Mouse (Mus musculus) embryonic facial prominence, embryonic 13.5 days (tissue): ENCODE measurements around the gene Htra3. TPM values are rescaled to one million over a fixed set of nuclear protein-coding genes. Genes with fewer than 3 reads are reported as not detected.

ENCODE experiments used
- ATAC-seq: fragments of 200-750 bp; cut with Nextera tagmentation; 2 replicates; pipeline ENCODE4 v1.8.0; 2017; ENCODE audit warnings: low read depth; ENCODE audit not compliant: insufficient number of reproducible peaks, insufficient read depth, low FRiP score, low TSS enrichment
- H3K27ac ChIP-seq: fragments of 300-500 bp; sonication (generic); 2 replicates; pipeline ENCODE4 v1.5.1; 2015; ENCODE audit warnings: moderate library complexity, mild to moderate bottlenecking, inconsistent platforms
- H3K27me3 ChIP-seq: fragments of 300-500 bp; sonication (generic); 2 replicates; pipeline ENCODE4 v1.6.1; 2015; ENCODE audit warnings: mild to moderate bottlenecking, inconsistent platforms
- H3K36me3 ChIP-seq: fragments of 300-500 bp; sonication (generic); 2 replicates; pipeline ENCODE4 v1.6.1; 2015; ENCODE audit warnings: mild to moderate bottlenecking, inconsistent platforms
- H3K4me1 ChIP-seq: fragments of 300-500 bp; sonication (generic); 2 replicates; pipeline ENCODE4 v1.6.1; 2015; ENCODE audit warnings: inconsistent platforms
- H3K4me2 ChIP-seq: fragments of 300-500 bp; sonication (generic); 2 replicates; pipeline ENCODE4 v1.6.1; 2015; ENCODE audit warnings: moderate library complexity, mild to moderate bottlenecking, inconsistent platforms
- H3K4me3 ChIP-seq: fragments of 300-500 bp; sonication (generic); 2 replicates; pipeline ENCODE4 v1.5.1; 2015; ENCODE audit warnings: mild to moderate bottlenecking, inconsistent platforms
- H3K9ac ChIP-seq: fragments of 300-500 bp; sonication (generic); 2 replicates; pipeline ENCODE4 v1.6.1; 2015; ENCODE audit warnings: mild to moderate bottlenecking, inconsistent platforms
- H3K9me3 ChIP-seq: fragments of 300-500 bp; sonication (generic); 2 replicates; pipeline ENCODE4 v1.6.1; 2016; ENCODE audit warnings: inconsistent platforms
- WGBS: fragments of 180-500 bp; shearing (Covaris S2); methylation state at CpG from one replicate; pipeline ENCODE4 v1.1.7; 2015; ENCODE audit warnings: mixed read lengths; 5-methylcytosine and 5-hydroxymethylcytosine counted together
- polyA plus RNA-seq: library from polyadenylated mRNA; unstranded; fragments of >200 nt; fragmentation: Nextera tagmentation; extraction: Ambion mirVana; gene quantifications from 2 replicates; pipeline ENCODE4 v1.2.1, GENCODE M21; 2015

Gene Htra3
- polyA plus RNA-seq, 1 experiment from 2014 or later = 4.6 TPM

DNA sequence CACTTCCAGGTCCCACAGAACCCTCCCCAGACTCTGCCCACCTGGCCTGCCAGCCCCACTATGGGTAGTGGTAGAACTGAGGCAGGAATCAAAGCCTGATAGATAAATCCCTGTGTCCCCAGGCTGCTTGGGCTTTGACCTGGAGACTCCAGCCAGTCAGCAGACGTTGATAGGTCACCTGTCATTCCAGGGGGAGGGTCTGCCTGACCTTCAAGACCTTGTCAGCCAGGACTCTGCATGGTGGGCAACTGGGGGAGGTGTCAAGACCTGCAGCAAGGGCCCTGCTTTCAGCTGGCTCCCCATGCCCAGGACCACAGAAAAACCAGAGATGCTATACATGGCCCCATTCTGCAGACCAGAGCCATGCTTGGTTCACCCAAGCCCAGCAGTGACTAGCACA is 7.0 kb downstream of the Htra3 start:
- 48% methylated on average over 1 of the region's 1 CpGs for WGBS
- peaks cover 41% of the 10 kb centered on the region for H3K4me1 ChIP-seq

GRCm38 (mm10) chr5:35671474-35671891 is 8.1 kb downstream of the Htra3 start:
- Histone ChIP-seq H3K4me1 (peaks cover 41% of the 10 kb centered on the region), H3K27ac (no peak overlapping the region), H3K9ac (no peak overlapping the region), H3K9me3 (no peaks in the 10 kb centered on the region), H3K4me3 (no peak overlapping the region), H3K27me3 (no peaks in the 10 kb centered on the region), H3K36me3 (no peaks in the 10 kb centered on the region), H3K4me2 (no peak overlapping the region)
- WGBS = 75% methylated on average over 9 of the region's 9 CpGs
- ATAC-seq = no peak

More for the DNA sequence above, 7.0 kb downstream of the Htra3 start:
- peak overlapping the region; percentile 29 for H3K27ac ChIP-seq
- H3K27me3 ChIP-seq = peaks cover 9% of the 10 kb centered on the region
- ATAC-seq = no peak
- H3K9me3 ChIP-seq = no peaks in the 10 kb centered on the region
- H3K9ac ChIP-seq = no peak overlapping the region
- H3K36me3 ChIP-seq = no peaks in the 10 kb centered on the region
- H3K4me3 ChIP-seq = no peak overlapping the region
- no peak overlapping the region for H3K4me2 ChIP-seq

- Histone ChIP-seq H3K4me3 (no peak overlapping the region), H3K4me2 (no peak overlapping the region), H3K9ac (no peak overlapping the region), H3K27me3 (no peaks in the 10 kb centered on the region), H3K9me3 (no peaks in the 10 kb centered on the region), H3K36me3 (no peaks in the 10 kb centered on the region), H3K27ac (peak overlapping the region; percentile 28; the same call in 1 of the 2 replicates), H3K4me1 (peaks cover 41% of the 10 kb centered on the region)
- ATAC-seq = no peak
- 35% methylated on average over 6 of the region's 6 CpGs for WGBS
These were observed 9.2 kb downstream of the Htra3 start for GRCm38 (mm10) chr5:35670412-35670801.

GRCm38 (mm10) chr5:35669747-35670411 is 9.7 kb downstream of the Htra3 start:
- ATAC-seq = no peak
- no peak overlapping the region for H3K4me2 ChIP-seq
- H3K4me3 ChIP-seq = no peak overlapping the region
- H3K27ac ChIP-seq = peak overlapping the region; percentile 28; the same call in 1 of the 2 replicates
- no peaks in the 10 kb centered on the region for H3K27me3 ChIP-seq
- H3K9me3 ChIP-seq = no peaks in the 10 kb centered on the region
- no peak overlapping the region for H3K9ac ChIP-seq
- 12% methylated on average over 11 of the region's 11 CpGs for WGBS
- H3K36me3 ChIP-seq = no peaks in the 10 kb centered on the region
- peaks cover 41% of the 10 kb centered on the region for H3K4me1 ChIP-seq

GRCm38 (mm10) chr5:35666152-35666551 is 13.4 kb downstream of the Htra3 start:
- no peak for ATAC-seq
- H3K36me3 ChIP-seq = no peaks in the 10 kb centered on the region
- H3K4me3 ChIP-seq = no peak overlapping the region
- H3K27ac ChIP-seq = no peak overlapping the region
- no peak overlapping the region for H3K9ac ChIP-seq
- H3K4me1 ChIP-seq = peaks cover 20% of the 10 kb centered on the region
- no peak overlapping the region for H3K4me2 ChIP-seq
- no peaks in the 10 kb centered on the region for H3K27me3 ChIP-seq
- WGBS = 87% methylated on average over 7 of the region's 7 CpGs
- no peaks in the 10 kb centered on the region for H3K9me3 ChIP-seq

- H3K27ac ChIP-seq = no peak overlapping the region
- H3K9ac ChIP-seq = no peak overlapping the region
- ATAC-seq = no peak
- H3K4me3 ChIP-seq = no peak overlapping the region
- no peaks in the 10 kb centered on the region for H3K36me3 ChIP-seq
- 82% methylated on average over 9 of the region's 9 CpGs for WGBS
- H3K9me3 ChIP-seq = no peaks in the 10 kb centered on the region
- no peak overlapping the region for H3K4me2 ChIP-seq
- no peaks in the 10 kb centered on the region for H3K4me1 ChIP-seq
- H3K27me3 ChIP-seq = no peaks in the 10 kb centered on the region
These were observed 17.5 kb downstream of the Htra3 start for GRCm38 (mm10) chr5:35662021-35662545.

- Histone ChIP-seq H3K27me3 (no peaks in the 10 kb centered on the region), H3K4me2 (no peak overlapping the region), H3K27ac (no peak overlapping the region), H3K4me3 (no peak overlapping the region), H3K36me3 (no peaks in the 10 kb centered on the region), H3K9me3 (no peaks in the 10 kb centered on the region), H3K4me1 (no peaks in the 10 kb centered on the region), H3K9ac (no peak overlapping the region)
- WGBS = 74% methylated on average over 6 of the region's 6 CpGs
- ATAC-seq = no peak
These were observed 18.4 kb downstream of the Htra3 start for GRCm38 (mm10) chr5:35661210-35661609.

DNA sequence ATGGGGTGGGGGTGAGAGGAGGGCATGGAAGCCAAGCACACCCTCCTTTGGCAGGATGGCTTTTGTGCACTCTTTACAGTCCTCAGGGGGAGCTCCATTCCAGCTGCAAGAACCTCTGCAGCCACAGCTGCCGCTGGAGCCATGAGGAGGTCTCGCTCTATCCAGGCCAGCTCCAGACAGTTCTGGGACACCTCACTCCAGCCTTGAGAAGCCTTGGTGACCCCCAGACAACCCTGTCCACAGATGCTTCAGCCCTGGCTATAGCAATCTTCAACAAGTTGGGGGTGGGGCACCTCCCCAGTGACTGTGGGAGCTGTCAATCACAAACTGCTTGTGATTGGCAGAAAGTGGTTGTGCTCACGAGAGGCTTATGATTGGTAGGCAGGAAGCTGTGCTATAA is 20.1 kb downstream of the Htra3 start:
- Histone ChIP-seq H3K4me3 (no peak overlapping the region), H3K36me3 (no peaks in the 10 kb centered on the region), H3K27me3 (no peaks in the 10 kb centered on the region), H3K4me1 (no peaks in the 10 kb centered on the region), H3K4me2 (no peak overlapping the region), H3K9me3 (no peaks in the 10 kb centered on the region), H3K27ac (no peak overlapping the region), H3K9ac (no peak overlapping the region)
- WGBS = 53% methylated on average over 3 of the region's 3 CpGs
- ATAC-seq = no peak

DNA sequence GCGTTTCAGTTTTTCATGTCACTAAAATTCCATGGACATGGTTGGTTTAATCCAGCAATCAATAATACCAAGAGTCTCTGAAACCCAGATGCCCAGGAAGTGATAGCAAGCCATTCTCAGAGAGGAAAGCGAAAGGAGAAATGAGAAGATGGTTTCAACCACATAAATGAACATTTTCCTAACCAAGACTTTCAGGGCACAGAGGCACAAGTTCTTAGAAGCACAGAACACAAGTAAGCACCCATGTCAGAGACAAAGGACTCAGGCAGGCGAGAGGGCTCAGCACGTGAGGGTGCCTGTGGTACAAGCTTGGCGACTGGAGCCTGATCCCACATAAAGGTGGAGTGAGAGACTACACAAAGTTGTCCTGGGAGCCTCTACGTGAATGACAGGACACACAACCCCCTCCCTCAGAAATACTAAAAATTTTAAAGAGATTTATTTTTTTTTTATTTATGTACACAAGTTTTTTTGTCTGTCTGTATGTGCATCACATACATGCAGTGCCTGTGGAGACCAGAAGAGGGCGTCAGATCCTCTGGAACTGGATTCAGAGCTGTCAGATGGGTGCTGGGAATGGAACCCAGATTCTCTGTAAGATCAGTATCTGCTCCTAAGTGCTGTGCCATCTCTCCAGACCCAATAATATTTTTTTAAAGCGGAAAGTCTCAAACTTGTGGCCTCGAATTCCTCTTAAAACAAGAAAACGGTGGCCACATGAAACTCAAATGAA is 23.7 kb downstream of the Htra3 start:
- no peak for ATAC-seq
- Histone ChIP-seq H3K4me1 (no peaks in the 10 kb centered on the region), H3K36me3 (no peaks in the 10 kb centered on the region), H3K4me2 (no peak overlapping the region), H3K27ac (no peak overlapping the region), H3K9ac (no peak overlapping the region), H3K4me3 (no peak overlapping the region), H3K9me3 (no peaks in the 10 kb centered on the region), H3K27me3 (no peaks in the 10 kb centered on the region)
- WGBS = 88% methylated on average over 10 of the region's 10 CpGs

DNA sequence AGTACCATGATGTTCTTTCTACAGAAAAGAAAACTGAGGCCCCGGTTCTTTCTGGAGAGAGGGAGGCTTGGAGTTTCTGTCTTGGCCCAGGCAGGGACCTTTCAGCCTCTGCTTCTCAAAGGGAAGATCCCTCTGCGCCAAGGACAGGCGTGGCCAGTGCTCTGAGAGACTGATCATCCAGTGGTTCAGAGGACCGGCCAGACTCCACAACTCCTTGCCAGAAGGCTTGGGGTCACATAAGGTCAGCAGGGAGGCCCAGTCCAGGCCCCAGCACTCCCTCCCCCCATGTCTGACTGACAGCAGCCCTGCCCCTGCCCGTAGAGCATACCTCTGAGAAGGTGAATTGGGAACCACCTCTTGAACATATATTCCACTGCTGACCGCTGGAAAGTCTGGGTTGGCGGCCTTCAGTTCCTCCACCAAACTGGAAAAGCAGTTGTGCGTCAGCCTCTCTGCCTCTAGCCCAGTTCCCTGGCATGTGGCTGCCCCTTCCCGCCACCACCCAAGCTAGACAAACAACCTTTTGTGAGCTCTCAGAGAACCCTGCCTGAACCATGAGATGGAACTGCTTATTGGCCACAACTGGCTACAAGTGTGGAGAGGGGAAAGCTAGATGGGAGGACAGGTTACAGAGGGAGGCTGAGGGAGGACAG is 25.7 kb downstream of the Htra3 start:
- no peaks in the 10 kb centered on the region for H3K9me3 ChIP-seq
- H3K27ac ChIP-seq = no peak overlapping the region
- ATAC-seq = no peak
- 60% methylated on average over 9 of the region's 9 CpGs for WGBS
- H3K9ac ChIP-seq = no peak overlapping the region
- no peaks in the 10 kb centered on the region for H3K4me1 ChIP-seq
- no peak overlapping the region for H3K4me2 ChIP-seq
- no peaks in the 10 kb centered on the region for H3K27me3 ChIP-seq
- H3K4me3 ChIP-seq = no peak overlapping the region
- no peaks in the 10 kb centered on the region for H3K36me3 ChIP-seq

DNA sequence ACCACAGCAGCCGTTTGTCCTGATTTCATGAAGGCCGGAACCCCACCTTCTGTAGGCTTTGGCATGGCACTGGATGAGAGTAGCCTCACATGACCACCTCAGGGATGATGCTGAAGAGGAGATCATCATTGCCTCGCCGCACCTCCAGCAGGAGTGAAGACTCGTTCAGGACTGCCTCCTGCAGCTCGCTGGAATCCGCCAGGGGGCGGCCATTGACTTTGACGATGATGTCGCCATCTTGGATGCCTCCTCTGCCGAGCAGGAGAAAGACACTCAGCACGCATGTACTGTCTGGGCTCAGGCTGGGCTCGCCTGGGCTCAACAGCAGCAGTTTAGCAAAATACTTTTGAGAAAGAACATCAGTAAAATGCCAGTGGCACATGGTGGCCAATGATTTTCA is 26.7 kb downstream of the Htra3 start:
- 84% methylated on average over 13 of the region's 13 CpGs for WGBS
- H3K4me1 ChIP-seq = no peaks in the 10 kb centered on the region
- H3K27me3 ChIP-seq = no peaks in the 10 kb centered on the region
- no peak overlapping the region for H3K4me3 ChIP-seq
- no peaks in the 10 kb centered on the region for H3K36me3 ChIP-seq
- H3K9ac ChIP-seq = no peak overlapping the region
- no peak overlapping the region for H3K4me2 ChIP-seq
- H3K27ac ChIP-seq = no peak overlapping the region
- H3K9me3 ChIP-seq = no peaks in the 10 kb centered on the region
- no peak for ATAC-seq
